ENCODE assay signal across 23 mouse cellular contexts in genomic region chr4:118615412-118615811, GRCm38 (mm10). TPM values are rescaled to one million over a fixed set of nuclear protein-coding genes. Genes with fewer than 3 reads are reported as not detected.
A peak's percentile ranks its signal among the peaks of the same experiment; 100 is the strongest.
DNase-seq lines count a peak whose midpoint lies in the region; ATAC-seq and TF ChIP-seq lines count a peak whose summit lies in the region.
"Had no signal": no experiment of that assay in that cellular context is flagged by ENCODE, and none has a peak within 500 bp of the region (broad histone marks: within the 10 kb centered on the region; RNA-seq: fewer than 3 reads in every experiment).

No protein-coding gene starts in this region.

- no peak overlapping the region for H3K4me2 ChIP-seq in embryonic facial prominence, embryonic 14.5 days (ENCODE audit: low read depth, low read length)
- no peak overlapping the region for H3K4me2 ChIP-seq in midbrain, embryonic 14.5 days (ENCODE audit: low read length)
- H3K4me2 ChIP-seq in midbrain, embryonic 11.5 days = no peak overlapping the region
- H3K4me2 ChIP-seq: embryonic facial prominence, embryonic 15.5 days; forebrain, embryonic 15.5 days; heart, embryonic 12.5 days had no signal

- no peak overlapping the region for H3K4me3 ChIP-seq in embryonic facial prominence, embryonic 14.5 days (ENCODE audit: low read depth, low read length)
- no peak overlapping the region for H3K4me3 ChIP-seq in embryonic facial prominence, embryonic 10.5 days
- no peak overlapping the region for H3K4me3 ChIP-seq in midbrain, embryonic 14.5 days (replicated peaks; ENCODE audit: low read depth, low read length)
- no peak overlapping the region for H3K4me3 ChIP-seq in midbrain, embryonic 11.5 days (ENCODE audit: low read depth, low read length)
- H3K4me3 ChIP-seq: embryonic facial prominence, embryonic 15.5 days; erythroblast, embryonic 14.5 days; forebrain, embryonic 10.5 days; forebrain, embryonic 15.5 days; heart, embryonic 12.5 days had no signal

- no peak for TF ChIP-seq CTCF in brain, embryonic 14.5 days (IDR thresholded peaks at IDR 0.05; ENCODE audit: borderline replicate concordance, extremely low read depth, insufficient read depth, insufficient read length)

- H3K27me3 ChIP-seq in embryonic facial prominence, embryonic 14.5 days (replicated peaks; ENCODE audit: control insufficient read depth, insufficient read depth, low read length) = no peaks in the 10 kb centered on the region
- peaks cover 4% of the 10 kb centered on the region for H3K27me3 ChIP-seq in embryonic facial prominence, embryonic 10.5 days (replicated peaks; ENCODE audit: low read depth, poor library complexity, severe bottlenecking)
- H3K27me3 ChIP-seq in midbrain, embryonic 14.5 days (ENCODE audit: control insufficient read depth, insufficient read depth, low read length) = no peaks in the 10 kb centered on the region
- H3K27me3 ChIP-seq in midbrain, embryonic 11.5 days (ENCODE audit: control insufficient read depth, insufficient read depth, low read length) = no peaks in the 10 kb centered on the region
- H3K27me3 ChIP-seq: forebrain, embryonic 15.5 days had no signal

- no peaks in the 10 kb centered on the region for H3K4me1 ChIP-seq in embryonic facial prominence, embryonic 14.5 days (ENCODE audit: control insufficient read depth, insufficient read depth, low read length)
- 0 out of 2 replicates have a peak, but pooled peaks cover 3% of the 10 kb centered on the region for H3K4me1 ChIP-seq in embryonic facial prominence, embryonic 10.5 days
- H3K4me1 ChIP-seq in midbrain, embryonic 14.5 days (ENCODE audit: control insufficient read depth, insufficient read depth, low read length) = no peaks in the 10 kb centered on the region
- no peaks in the 10 kb centered on the region for H3K4me1 ChIP-seq in midbrain, embryonic 11.5 days (ENCODE audit: control insufficient read depth, insufficient read depth, low read length)
- H3K4me1 ChIP-seq: embryonic facial prominence, embryonic 15.5 days; forebrain, embryonic 15.5 days; heart, embryonic 12.5 days had no signal

- ATAC-seq in embryonic facial prominence, embryonic 14.5 days (ENCODE audit: low read depth) = no peak
- no peak for ATAC-seq in midbrain, embryonic 14.5 days (ENCODE audit: low FRiP score, low TSS enrichment)
- ATAC-seq in midbrain, embryonic 11.5 days (ENCODE audit: low FRiP score) = no peak
- ATAC-seq: forebrain, embryonic 15.5 days; hindbrain, embryonic 16.5 days had no signal

- no peak overlapping the region for H3K9ac ChIP-seq in embryonic facial prominence, embryonic 14.5 days (ENCODE audit: low read depth, low read length)
- no peak overlapping the region for H3K9ac ChIP-seq in midbrain, embryonic 14.5 days (replicated peaks; ENCODE audit: low read length)
- no peak overlapping the region for H3K9ac ChIP-seq in midbrain, embryonic 11.5 days (ENCODE audit: low read length)
- H3K9ac ChIP-seq: embryonic facial prominence, embryonic 15.5 days; forebrain, embryonic 15.5 days; heart, embryonic 12.5 days had no signal

- H3K9me3 ChIP-seq in embryonic facial prominence, embryonic 14.5 days (ENCODE audit: control insufficient read depth, low read length) = peaks cover 9% of the 10 kb centered on the region
- peaks cover 16% of the 10 kb centered on the region; the same call in 1 of the 2 replicates for H3K9me3 ChIP-seq in embryonic facial prominence, embryonic 10.5 days
- peaks cover 4% of the 10 kb centered on the region for H3K9me3 ChIP-seq in midbrain, embryonic 14.5 days (ENCODE audit: control insufficient read depth, low read length)
- H3K9me3 ChIP-seq in midbrain, embryonic 11.5 days (ENCODE audit: control insufficient read depth, low read length) = no peaks in the 10 kb centered on the region; the same call in 1 of the 2 replicates
- H3K9me3 ChIP-seq: forebrain, embryonic 15.5 days had no signal

- DNase-seq in embryonic facial prominence, embryonic 14.5 days (ENCODE audit: low spot score) = peak; percentile 14
- DNase-seq in embryonic facial prominence, embryonic 10.5 days (ENCODE audit: low spot score) = no peak
- DNase-seq in midbrain, embryonic 14.5 days = peak; percentile 4
- DNase-seq in midbrain, embryonic 11.5 days (ENCODE audit: low spot score, missing footprints) = no peak
- peak; percentile 20 for DNase-seq in brain, embryonic 14.5 days (ENCODE audit: low read depth)
- DNase-seq in spleen, postnatal 4 days (ENCODE audit: low spot score in 2 of 2) = no peak
- DNase-seq in urinary bladder, adult 2 months (ENCODE audit: low spot score) = no peak
- DNase-seq: adrenal gland, adult 8-10 months; adrenal gland, postnatal 36 days; cerebellum, adult 11 months; cerebellum, adult 9-10 months; cerebellum, postnatal 36 days; gastrocnemius, postnatal 10 days had no signal

- 79% methylated on average over 11 of the region's 11 CpGs for WGBS in embryonic facial prominence, embryonic 14.5 days
- 90% methylated on average over 11 of the region's 11 CpGs for WGBS in embryonic facial prominence, embryonic 10.5 days
- 84% methylated on average over 11 of the region's 11 CpGs for WGBS in midbrain, embryonic 14.5 days
- WGBS in midbrain, embryonic 11.5 days = 89% methylated on average over 11 of the region's 11 CpGs

- H3K36me3 ChIP-seq in embryonic facial prominence, embryonic 14.5 days (ENCODE audit: control insufficient read depth, insufficient read depth, low read length) = no peaks in the 10 kb centered on the region
- no peaks in the 10 kb centered on the region for H3K36me3 ChIP-seq in embryonic facial prominence, embryonic 10.5 days (replicated peaks)
- no peaks in the 10 kb centered on the region for H3K36me3 ChIP-seq in midbrain, embryonic 14.5 days (ENCODE audit: control insufficient read depth, insufficient read depth, low read length)
- no peaks in the 10 kb centered on the region for H3K36me3 ChIP-seq in midbrain, embryonic 11.5 days (ENCODE audit: control insufficient read depth, insufficient read depth, low read length)
- H3K36me3 ChIP-seq: embryonic facial prominence, embryonic 15.5 days; forebrain, embryonic 10.5 days; forebrain, embryonic 15.5 days; heart, embryonic 12.5 days had no signal

- H3K27ac ChIP-seq in embryonic facial prominence, embryonic 14.5 days (replicated peaks; ENCODE audit: low read depth, low read length) = no peak overlapping the region
- H3K27ac ChIP-seq in embryonic facial prominence, embryonic 10.5 days (replicated peaks) = no peak overlapping the region
- H3K27ac ChIP-seq in midbrain, embryonic 14.5 days (replicated peaks; ENCODE audit: low read depth, low read length) = no peak overlapping the region
- no peak overlapping the region for H3K27ac ChIP-seq in midbrain, embryonic 11.5 days (ENCODE audit: low read depth, low read length)
- H3K27ac ChIP-seq: embryonic facial prominence, embryonic 15.5 days; forebrain, embryonic 10.5 days; forebrain, embryonic 15.5 days had no signal

- TF ChIP-seq POLR2A in brain, embryonic 14.5 days (IDR thresholded peaks at IDR 0.05; ENCODE audit: borderline replicate concordance, extremely low read depth, insufficient read depth, insufficient read length, poor library complexity, severe bottlenecking) = no peak

RNA-seq across cellular contexts. Expression of gene Cfap57, which starts 5.2 kb away (rescaled TPM):
- polyA plus RNA-seq in embryonic facial prominence, embryonic 14.5 days (2014; fragmentation: Nextera tagmentation; extraction: Ambion mirVana) = 0.38 and 1.4 TPM in 2 replicates
- polyA plus RNA-seq in embryonic facial prominence, embryonic 10.5 days (2016; fragmentation: Nextera tagmentation; extraction: Ambion mirVana) = 0.39 and 0.49 TPM in 2 replicates
- 1.3 and 1.8 TPM in 2 replicates for polyA plus RNA-seq in midbrain, embryonic 14.5 days (2014; fragmentation: Nextera tagmentation; extraction: Ambion mirVana)
- polyA plus RNA-seq in midbrain, embryonic 11.5 days (2014; fragmentation: Nextera tagmentation; extraction: Ambion mirVana) = 1.0 and 1.2 TPM in 2 replicates
- polyA plus RNA-seq in brain, embryonic 14.5 days (2012; rRNA removed) = 0.72 and 1.5 TPM in 2 replicates
- 0.04 and 0.08 TPM in 2 replicates for polyA plus RNA-seq in urinary bladder, adult 2 months (2012; rRNA removed)

RNA-seq across cellular contexts. Expression of gene Ebna1bp2, which starts 5.2 kb away (rescaled TPM):
- polyA plus RNA-seq in embryonic facial prominence, embryonic 14.5 days (2014; fragmentation: Nextera tagmentation; extraction: Ambion mirVana) = 148 and 150 TPM in 2 replicates
- polyA plus RNA-seq in embryonic facial prominence, embryonic 10.5 days (2016; fragmentation: Nextera tagmentation; extraction: Ambion mirVana) = 191 and 209 TPM in 2 replicates
- 106 and 117 TPM in 2 replicates for polyA plus RNA-seq in midbrain, embryonic 14.5 days (2014; fragmentation: Nextera tagmentation; extraction: Ambion mirVana)
- 183 and 197 TPM in 2 replicates for polyA plus RNA-seq in midbrain, embryonic 11.5 days (2014; fragmentation: Nextera tagmentation; extraction: Ambion mirVana)
- 67.7 and 74.9 TPM in 2 replicates for polyA plus RNA-seq in brain, embryonic 14.5 days (2012; rRNA removed)
- 63.4 and 72.6 TPM in 2 replicates for polyA plus RNA-seq in urinary bladder, adult 2 months (2012; rRNA removed)

RNA-seq across cellular contexts. Expression of gene Olfr62, which starts 43.3 kb away (rescaled TPM):
- polyA plus RNA-seq in embryonic facial prominence, embryonic 14.5 days (2014; fragmentation: Nextera tagmentation; extraction: Ambion mirVana) = 0.13 and 0.22 TPM in 2 replicates
- not detected in 2 replicates for polyA plus RNA-seq in embryonic facial prominence, embryonic 10.5 days (2016; fragmentation: Nextera tagmentation; extraction: Ambion mirVana)
- polyA plus RNA-seq in midbrain, embryonic 14.5 days (2014; fragmentation: Nextera tagmentation; extraction: Ambion mirVana) = not detected in 2 replicates
- polyA plus RNA-seq in midbrain, embryonic 11.5 days (2014; fragmentation: Nextera tagmentation; extraction: Ambion mirVana) = not detected in 2 replicates
- polyA plus RNA-seq in brain, embryonic 14.5 days (2012; rRNA removed) = not detected in 2 replicates
- not detected in 2 replicates for polyA plus RNA-seq in urinary bladder, adult 2 months (2012; rRNA removed)
- polyA plus RNA-seq: erythroblast, embryonic 14.5 days; forebrain, embryonic 10.5 days; forebrain, embryonic 15.5 days; frontal cortex, adult 2 months; heart, embryonic 12.5 days; heart, embryonic 16.5 days; hindbrain, embryonic 11.5 days; hindbrain, embryonic 16.5 days; intestine, embryonic 14.5 days had no signal

Comparison
In these comparisons a context has a peak if more than half of its experiments do, and no peak if none do; other contexts are left out.
1. DNase-seq: peak in embryonic facial prominence, embryonic 14.5 days (single experiment), midbrain, embryonic 14.5 days (single experiment) and brain, embryonic 14.5 days (single experiment); none in embryonic facial prominence, embryonic 10.5 days (single experiment), midbrain, embryonic 11.5 days (single experiment), spleen, postnatal 4 days (0 of 2) and urinary bladder, adult 2 months (single experiment).